Mouse (Mus musculus) gastrocnemius, postnatal 14 days (tissue): Measurements from ENCODE around the gene Gm9789. TPM values are rescaled to one million over a fixed set of nuclear protein-coding genes. Genes with fewer than 3 reads are reported as not detected.
"Not testable (repeated sequence)": the region's sequence is repeated elsewhere in the genome, so short reads cannot be mapped to it uniquely, and the experiment has no call there.

Experiments
- DNase-seq: peaks from one replicate; pipeline ENCODE4 v3.0.0; 2021; ENCODE audit warnings: mixed read lengths
- intact Hi-C: fragments of 180-260 bp; cut with DNase I; formaldehyde crosslinking; loops from one replicate; pipeline ENCODE4 v1.15.1; 2025; ENCODE audit warnings: low total_unique reads
- long read RNA-seq, 2 experiments: library from polyadenylated mRNA; stranded (forward); transcript quantifications; one replicate each; pipeline ENCODE4 v2.0.0; 2021
- total RNA-seq, 2 experiments: library from RNA; stranded (reverse); gene quantifications; 2 replicates each; pipeline ENCODE4 v1.2.3; 2021

Gm9789 gene
- total RNA-seq = not detected
- long read RNA-seq, experiment 1 = 0 reads
- long read RNA-seq, experiment 2 = 0 reads

DNA sequence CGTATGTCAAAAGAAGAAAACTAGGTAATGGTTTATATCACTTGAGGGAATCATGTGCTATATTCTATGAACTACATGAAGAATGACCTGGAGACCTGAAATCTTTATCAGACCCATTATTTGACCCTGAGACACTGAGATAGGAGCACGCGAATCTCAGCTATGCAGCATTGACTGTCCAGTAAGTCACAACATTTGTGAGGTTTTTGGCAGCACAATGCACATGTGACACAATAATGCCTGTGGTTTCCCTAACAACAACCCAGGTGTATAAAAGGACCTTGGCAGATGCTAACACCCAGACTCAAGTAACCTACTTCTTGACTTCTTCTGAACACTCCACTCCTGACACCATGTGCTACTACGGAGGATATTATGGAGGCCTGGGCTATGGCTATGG lies at the start of gene Gm9789:
TSS of gene Gm9789 (plus strand) at position 301 of the 400 bp plus-strand sequence.
- no peak for DNase-seq
- intact Hi-C loops = no loop called here

GRCm38 (mm10) chr16:89140551-89140950 lies 17.2 kb upstream of the Gm9789 start, which contains the start of gene Gm6358:
Gm6358 (plus strand) TSS chr16:89140851.
- DNase-seq = no peak
- intact Hi-C loops = no loop called here

DNA sequence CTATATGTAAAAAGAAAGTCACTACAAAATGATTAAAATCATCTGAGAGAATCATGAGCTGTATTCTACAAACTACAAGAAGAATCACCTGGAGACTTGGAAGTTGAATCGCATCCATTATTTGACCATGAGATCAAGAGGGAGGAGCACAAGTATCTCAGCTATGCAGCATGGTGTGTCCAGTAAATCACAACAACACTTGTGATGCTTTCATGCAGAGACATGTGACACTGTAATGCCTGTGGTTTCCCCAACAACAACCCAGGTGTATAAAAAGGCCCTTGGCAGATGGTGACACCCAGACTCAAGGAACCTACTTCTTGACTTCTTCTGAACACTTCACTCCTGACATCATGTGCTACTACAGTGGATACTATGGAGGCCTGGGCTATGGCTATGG lies 7.0 kb upstream of the Gm9789 start, which contains the start of gene Gm10061:
TSS of gene Gm10061 (plus strand) at position 301 of the 400 bp plus-strand sequence.
- DNase-seq = no peak
- intact Hi-C loops = no loop called here

DNA sequence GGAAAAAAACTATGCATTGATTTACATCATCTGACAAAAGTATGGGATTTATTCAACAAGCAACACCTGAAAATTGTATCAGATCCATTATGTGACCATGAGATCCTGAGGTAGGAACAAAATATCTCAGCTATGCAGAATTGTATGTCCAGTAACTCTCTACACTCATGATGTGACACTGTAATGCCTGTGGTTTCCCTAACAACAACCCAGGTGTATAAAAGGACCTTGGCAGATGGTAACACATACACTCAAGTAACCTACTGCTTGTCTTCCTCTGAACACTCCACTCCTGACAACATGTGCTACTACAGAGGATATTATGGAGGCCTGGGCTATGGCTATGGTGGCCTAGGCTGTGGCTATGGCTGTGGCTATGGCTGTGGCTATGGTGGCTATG lies 11.4 kb downstream of the Gm9789 start, which contains the start of gene Gm7735:
TSS of gene Gm7735 (plus strand) at position 301 of the 400 bp plus-strand sequence.
- DNase-seq, intact Hi-C loops: not testable (repeated sequence)

DNA sequence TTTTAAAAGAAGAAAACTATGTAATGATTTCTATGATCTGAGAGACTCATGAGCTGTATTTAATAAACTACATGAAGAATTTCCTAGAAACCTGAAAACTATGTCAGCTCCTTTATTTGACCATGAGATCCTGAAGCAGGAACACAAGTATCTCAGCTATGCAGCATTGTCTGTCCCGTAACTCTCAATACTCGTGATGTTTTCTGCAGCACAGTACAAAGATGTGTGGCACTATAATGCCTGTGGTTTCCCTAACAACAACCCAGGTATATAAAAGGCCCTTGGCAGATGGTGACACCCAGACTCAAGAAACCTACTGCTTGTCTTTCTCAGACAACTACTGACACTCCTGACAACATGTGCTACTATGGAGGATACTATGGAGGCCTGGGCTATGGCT lies 16.7 kb downstream of the Gm9789 start, which contains the start of gene 1110057P08Rik:
TSS of gene 1110057P08Rik (plus strand) at position 301 of the 400 bp plus-strand sequence.
- no peak for DNase-seq
- intact Hi-C loops = no loop called here

GRCm38 (mm10) chr16:89188621-89189020 lies 30.9 kb downstream of the Gm9789 start:
- intact Hi-C loops = no loop called here
- DNase-seq = no peak

GRCm38 (mm10) chr16:89205561-89205960 lies 47.8 kb downstream of the Gm9789 start, which contains the start of gene Krtap20-2:
Krtap20-2 (plus strand) TSS chr16:89205861.
- no peak for DNase-seq
- intact Hi-C loops = no loop called here

Other genes with a start within 250 kb of the Gm9789 start
- not detected for gene Krtap19-9b, start 225.7 kb upstream of the Gm9789 start, total RNA-seq
- gene Krtap16-3, start 195.1 kb upstream of the Gm9789 start, total RNA-seq = not detected
- not detected for gene Krtap22-2, start 147.2 kb upstream of the Gm9789 start, total RNA-seq
- gene Gm10229, start 142.7 kb upstream of the Gm9789 start, total RNA-seq = not detected
- gene Krtap6-1, start 126.3 kb upstream of the Gm9789 start, total RNA-seq = not detected
- gene Gm10228, start 116.5 kb upstream of the Gm9789 start, total RNA-seq = not detected
- not detected for gene Krtap6-5, start 110.1 kb upstream of the Gm9789 start, total RNA-seq
- not detected for gene 1110025L11Rik, start 94.0 kb upstream of the Gm9789 start, total RNA-seq
- not detected for gene Krtap6-3, start 73.9 kb upstream of the Gm9789 start, total RNA-seq
- not detected for gene Gm6358, start 17.1 kb upstream of the Gm9789 start, total RNA-seq
- not detected for gene Gm10061, start 6.9 kb upstream of the Gm9789 start, total RNA-seq
- gene Gm7735, start 11.5 kb downstream of the Gm9789 start, total RNA-seq = not detected
- not detected for gene 1110057P08Rik, start 16.8 kb downstream of the Gm9789 start, total RNA-seq
- not detected for gene Krtap20-2, start 47.9 kb downstream of the Gm9789 start, total RNA-seq
- gene Krtap21-1, start 245.9 kb downstream of the Gm9789 start, total RNA-seq = not detected